Mouse (Mus musculus): ENCODE data around the gene Utp15.

The Utp15 gene

GRCm38 (mm10) chr13:98249594-98249993, 13.2 kb downstream of the Utp15 start:
- no peak for DNase-seq (ENCODE audit: low spot score)

- DNase-seq (ENCODE audit: low spot score), result no peak
These were observed 17.5 kb downstream of the Utp15 start for GRCm38 (mm10) chr13:98245386-98245785.

- DNase-seq (ENCODE audit: low spot score), result no peak
These were observed 18.1 kb downstream of the Utp15 start for GRCm38 (mm10) chr13:98244571-98245350.

- DNase-seq (ENCODE audit: low spot score), result no peak
These were observed 21.1 kb downstream of the Utp15 start for GRCm38 (mm10) chr13:98241531-98242282.

- DNase-seq (ENCODE audit: low spot score), result peak; percentile 65
These were observed 22.7 kb downstream of the Utp15 start for GRCm38 (mm10) chr13:98239978-98240641.

- no peak for DNase-seq (ENCODE audit: low spot score)
These were observed 27.4 kb downstream of the Utp15 start for GRCm38 (mm10) chr13:98235451-98235850.

- DNase-seq (ENCODE audit: low spot score), result no peak
These were observed 32.3 kb downstream of the Utp15 start for GRCm38 (mm10) chr13:98230511-98230910.

- DNase-seq (ENCODE audit: low spot score), result no peak
These were observed 36.6 kb downstream of the Utp15 start for GRCm38 (mm10) chr13:98226225-98226624.

GRCm38 (mm10) chr13:98222848-98223247, 40.0 kb downstream of the Utp15 start:
- no peak for DNase-seq (ENCODE audit: low spot score)

GRCm38 (mm10) chr13:98210137-98210536, 52.7 kb downstream of the Utp15 start:
- DNase-seq (ENCODE audit: low spot score), result no peak

GRCm38 (mm10) chr13:98208842-98209241, 54.0 kb downstream of the Utp15 start:
- no peak for DNase-seq (ENCODE audit: low spot score)

GRCm38 (mm10) chr13:98206546-98206870, 56.3 kb downstream of the Utp15 start:
- DNase-seq (ENCODE audit: low spot score), result no peak

GRCm38 (mm10) chr13:98205771-98206545, 56.9 kb downstream of the Utp15 start, which contains the start of gene Arhgef28:
Gene Arhgef28, minus strand, starts transcription at chr13:98206439.
- DNase-seq (ENCODE audit: low spot score), result peak; percentile 73

- no peak for DNase-seq (ENCODE audit: low spot score)
These were observed 57.7 kb downstream of the Utp15 start for GRCm38 (mm10) chr13:98205111-98205510.

GRCm38 (mm10) chr13:98204371-98204770, 58.5 kb downstream of the Utp15 start:
- peak; percentile 26 for DNase-seq (ENCODE audit: low spot score)

- no peak for DNase-seq (ENCODE audit: low spot score)
These were observed 61.4 kb downstream of the Utp15 start for GRCm38 (mm10) chr13:98201436-98201835.
